Mouse (Mus musculus): Measurements from ENCODE around the gene Ucma. TPM values are rescaled to one million over a fixed set of nuclear protein-coding genes. Genes with fewer than 3 reads are reported as not detected.

The Ucma gene
- polyA plus RNA-seq, 1 experiment from 2014 or later: 0.56 TPM

GRCm38 (mm10) chr2:4983987-4984386 lies 8.1 kb downstream of the Ucma start:
- Histone ChIP-seq H3K4me3 (no peak overlapping the region), H3K9ac (no peak overlapping the region), H3K4me2 (no peak overlapping the region), H3K27ac (no peak overlapping the region), H3K9me3 (no peaks in the 10 kb centered on the region), H3K4me1 (no peaks in the 10 kb centered on the region), H3K36me3 (replicated peaks) (no peaks in the 10 kb centered on the region), H3K27me3 (replicated peaks) (no peaks in the 10 kb centered on the region)
- ATAC-seq (replicated peaks): no peak
- WGBS: 22% methylated on average over 5 of the region's 5 CpGs

GRCm38 (mm10) chr2:4985000-4985399 lies 9.1 kb downstream of the Ucma start:
- no peaks in the 10 kb centered on the region for H3K27me3 ChIP-seq (replicated peaks)
- WGBS: 88% methylated on average over 6 of the region's 6 CpGs
- H3K27ac ChIP-seq: no peak overlapping the region
- H3K4me1 ChIP-seq: no peaks in the 10 kb centered on the region
- no peak overlapping the region for H3K4me2 ChIP-seq
- H3K4me3 ChIP-seq: no peak overlapping the region
- ATAC-seq (replicated peaks): no peak
- no peaks in the 10 kb centered on the region for H3K9me3 ChIP-seq
- no peaks in the 10 kb centered on the region for H3K36me3 ChIP-seq (replicated peaks)
- no peak overlapping the region for H3K9ac ChIP-seq

GRCm38 (mm10) chr2:4986798-4987197 lies 10.9 kb downstream of the Ucma start:
- Histone ChIP-seq H3K36me3 (replicated peaks) (no peaks in the 10 kb centered on the region), H3K4me3 (no peak overlapping the region), H3K9ac (no peak overlapping the region), H3K4me1 (no peaks in the 10 kb centered on the region), H3K27ac (no peak overlapping the region), H3K9me3 (no peaks in the 10 kb centered on the region), H3K27me3 (replicated peaks) (no peaks in the 10 kb centered on the region), H3K4me2 (no peak overlapping the region)
- no peak for ATAC-seq (replicated peaks)
- 94% methylated on average over 4 of the region's 4 CpGs for WGBS

- Histone ChIP-seq H3K27me3 (replicated peaks) (no peaks in the 10 kb centered on the region), H3K4me3 (no peak overlapping the region), H3K36me3 (replicated peaks) (no peaks in the 10 kb centered on the region), H3K4me2 (no peak overlapping the region), H3K4me1 (no peaks in the 10 kb centered on the region), H3K9me3 (no peaks in the 10 kb centered on the region), H3K27ac (no peak overlapping the region), H3K9ac (no peak overlapping the region)
- ATAC-seq (replicated peaks): no peak
- WGBS: 79% methylated on average over 8 of the region's 8 CpGs
These were observed 11.7 kb downstream of the Ucma start for GRCm38 (mm10) chr2:4987388-4988180.

- 79% methylated on average over 11 of the region's 11 CpGs for WGBS
- Histone ChIP-seq H3K36me3 (replicated peaks) (no peaks in the 10 kb centered on the region), H3K4me2 (no peak overlapping the region), H3K4me1 (no peaks in the 10 kb centered on the region), H3K27ac (no peak overlapping the region), H3K4me3 (no peak overlapping the region), H3K9ac (no peak overlapping the region), H3K9me3 (no peaks in the 10 kb centered on the region), H3K27me3 (replicated peaks) (no peaks in the 10 kb centered on the region)
- no peak for ATAC-seq (replicated peaks)
These were observed 13.0 kb downstream of the Ucma start for GRCm38 (mm10) chr2:4988826-4989424.

- no peak overlapping the region for H3K27ac ChIP-seq
- 91% methylated on average over 11 of the region's 11 CpGs for WGBS
These were observed 17.7 kb downstream of the Ucma start for GRCm38 (mm10) chr2:4993584-4993983.

GRCm38 (mm10) chr2:4994436-4994835 lies 18.5 kb downstream of the Ucma start:
- H3K4me3 ChIP-seq: no peak overlapping the region
- H3K27ac ChIP-seq: no peak overlapping the region
- no peaks in the 10 kb centered on the region for H3K9me3 ChIP-seq
- no peak for ATAC-seq (replicated peaks)
- no peaks in the 10 kb centered on the region for H3K27me3 ChIP-seq (replicated peaks)
- no peaks in the 10 kb centered on the region for H3K4me1 ChIP-seq
- no peaks in the 10 kb centered on the region for H3K36me3 ChIP-seq (replicated peaks)
- no peak overlapping the region for H3K4me2 ChIP-seq
- no peak overlapping the region for H3K9ac ChIP-seq
- WGBS: 94% methylated on average over 4 of the region's 4 CpGs

More at GRCm38 (mm10) chr2:4993584-4993983, 17.7 kb downstream of the Ucma start:
- H3K9ac ChIP-seq: no peak overlapping the region
- ATAC-seq (replicated peaks): no peak
- H3K36me3 ChIP-seq (replicated peaks): no peaks in the 10 kb centered on the region
- no peak overlapping the region for H3K4me3 ChIP-seq
- no peaks in the 10 kb centered on the region for H3K27me3 ChIP-seq (replicated peaks)
- H3K4me1 ChIP-seq: no peaks in the 10 kb centered on the region
- H3K9me3 ChIP-seq: no peaks in the 10 kb centered on the region
- H3K4me2 ChIP-seq: no peak overlapping the region

- ATAC-seq (replicated peaks): no peak
These were observed 19.7 kb downstream of the Ucma start for GRCm38 (mm10) chr2:4995646-4996045.

GRCm38 (mm10) chr2:4996421-4996824 lies 20.5 kb downstream of the Ucma start:
- Histone ChIP-seq H3K36me3 (replicated peaks) (no peaks in the 10 kb centered on the region), H3K4me1 (no peaks in the 10 kb centered on the region), H3K4me3 (no peak overlapping the region), H3K27me3 (replicated peaks) (no peaks in the 10 kb centered on the region), H3K9me3 (no peaks in the 10 kb centered on the region), H3K4me2 (no peak overlapping the region), H3K27ac (no peak overlapping the region), H3K9ac (no peak overlapping the region)
- WGBS: 94% methylated on average over 6 of the region's 6 CpGs
- no peak for ATAC-seq (replicated peaks)

More at GRCm38 (mm10) chr2:4995646-4996045, 19.7 kb downstream of the Ucma start:
- no peaks in the 10 kb centered on the region for H3K36me3 ChIP-seq (replicated peaks)
- H3K4me3 ChIP-seq: no peak overlapping the region
- H3K9me3 ChIP-seq: no peaks in the 10 kb centered on the region
- no peak overlapping the region for H3K9ac ChIP-seq
- H3K27ac ChIP-seq: no peak overlapping the region
- H3K4me1 ChIP-seq: no peaks in the 10 kb centered on the region
- H3K4me2 ChIP-seq: no peak overlapping the region
- no peaks in the 10 kb centered on the region for H3K27me3 ChIP-seq (replicated peaks)
- 94% methylated on average over 11 of the region's 11 CpGs for WGBS

- Histone ChIP-seq H3K4me1 (no peaks in the 10 kb centered on the region), H3K27me3 (replicated peaks) (no peaks in the 10 kb centered on the region), H3K4me2 (no peak overlapping the region), H3K36me3 (replicated peaks) (no peaks in the 10 kb centered on the region), H3K27ac (no peak overlapping the region), H3K9me3 (no peaks in the 10 kb centered on the region), H3K9ac (no peak overlapping the region), H3K4me3 (no peak overlapping the region)
- WGBS: 87% methylated on average over 3 of the region's 3 CpGs
- no peak for ATAC-seq (replicated peaks)
These were observed 23.0 kb downstream of the Ucma start for GRCm38 (mm10) chr2:4998905-4999304.

- Histone ChIP-seq H3K27ac (no peak overlapping the region), H3K36me3 (replicated peaks) (no peaks in the 10 kb centered on the region), H3K4me1 (no peaks in the 10 kb centered on the region), H3K4me2 (no peak overlapping the region), H3K9me3 (no peaks in the 10 kb centered on the region), H3K4me3 (no peak overlapping the region), H3K9ac (no peak overlapping the region), H3K27me3 (replicated peaks) (no peaks in the 10 kb centered on the region)
- ATAC-seq (replicated peaks): no peak
- 92% methylated on average over 6 of the region's 6 CpGs for WGBS
These were observed 25.3 kb downstream of the Ucma start for GRCm38 (mm10) chr2:5001266-5001665.

- no peak for ATAC-seq (replicated peaks)
- Histone ChIP-seq H3K9ac (no peak overlapping the region), H3K27me3 (replicated peaks) (no peaks in the 10 kb centered on the region), H3K4me2 (no peak overlapping the region), H3K36me3 (replicated peaks) (no peaks in the 10 kb centered on the region), H3K27ac (no peak overlapping the region), H3K4me1 (peaks cover 4% of the 10 kb centered on the region), H3K4me3 (no peak overlapping the region), H3K9me3 (no peaks in the 10 kb centered on the region)
- 90% methylated on average over 4 of the region's 4 CpGs for WGBS
These were observed 31.2 kb downstream of the Ucma start for GRCm38 (mm10) chr2:5007107-5007506.

Data from midbrain, embryonic 15.5 days (tissue).